ENCODE assay signal across 8 mouse cellular contexts in genomic region chr19:6062418-6062817, GRCm38 (mm10). TPM values are rescaled to one million over a fixed set of nuclear protein-coding genes. Genes with fewer than 3 reads are reported as not detected.
DNase-seq lines count a peak whose midpoint lies in the region; ATAC-seq and TF ChIP-seq lines count a peak whose summit lies in the region.

No protein-coding gene starts in this region.

- peak overlapping the region; percentile 91 for H3K4me3 ChIP-seq in heart, embryonic 13.5 days
- H3K4me3 ChIP-seq in G1E (ENCODE audit: low read depth, low read length) = peak overlapping the region; percentile 99
- peak overlapping the region; percentile 90 for H3K4me3 ChIP-seq in hindbrain, embryonic 10.5 days
- H3K4me3 ChIP-seq in midbrain, embryonic 10.5 days = peak overlapping the region; percentile 83

- no peak for ATAC-seq in heart, embryonic 13.5 days (ENCODE audit: extremely low read depth, insufficient number of reproducible peaks, low FRiP score, low TSS enrichment)
- no peak for ATAC-seq in G1E (ENCODE audit: extremely low read depth, insufficient number of reproducible peaks, low FRiP score, poor library complexity, severe bottlenecking)
- ATAC-seq in megakaryocyte progenitor cell, adult 5-6 weeks (replicated peaks; ENCODE audit: poor library complexity) = no peak

- no peak for TF ChIP-seq CTCF in G1E (IDR thresholded peaks at IDR 0.05; ENCODE audit: low read depth, low read length)

- peaks cover 18% of the 10 kb centered on the region for H3K36me3 ChIP-seq in heart, embryonic 13.5 days
- H3K36me3 ChIP-seq in G1E (replicated peaks) = peaks cover 64% of the 10 kb centered on the region
- H3K36me3 ChIP-seq in hindbrain, embryonic 10.5 days = peaks cover 32% of the 10 kb centered on the region
- peaks cover 33% of the 10 kb centered on the region for H3K36me3 ChIP-seq in midbrain, embryonic 10.5 days

- no peak for DNase-seq in heart, adult 8-10 months (ENCODE audit: low spot score)
- DNase-seq in G1E (ENCODE audit: low spot score) = no peak
- DNase-seq in hindbrain, embryonic 10.5 days (ENCODE audit: low spot score) = no peak
- no peak for DNase-seq in midbrain, embryonic 10.5 days (ENCODE audit: low spot score)
- DNase-seq in frontal cortex, postnatal 25 days (ENCODE audit: low spot score in 2 of 2) = no peak
- no peak for DNase-seq in left cerebral cortex, adult 11 months (ENCODE audit: low spot score)

- peak overlapping the region; percentile 95; the same call in 1 of the 2 replicates for H3K27ac ChIP-seq in heart, embryonic 13.5 days (replicated peaks)
- H3K27ac ChIP-seq in hindbrain, embryonic 10.5 days = peak overlapping the region; percentile 96
- H3K27ac ChIP-seq in midbrain, embryonic 10.5 days (replicated peaks) = peak overlapping the region; percentile 92

- peak overlapping the region; percentile 93 for H3K4me2 ChIP-seq in heart, embryonic 13.5 days

- H3K4me1 ChIP-seq in heart, embryonic 13.5 days = peaks cover 39% of the 10 kb centered on the region
- H3K4me1 ChIP-seq in G1E (ENCODE audit: insufficient read depth, low read depth, low read length) = peaks cover 63% of the 10 kb centered on the region
- H3K4me1 ChIP-seq in hindbrain, embryonic 10.5 days (replicated peaks) = peaks cover 54% of the 10 kb centered on the region
- peaks cover 53% of the 10 kb centered on the region for H3K4me1 ChIP-seq in midbrain, embryonic 10.5 days

- no peaks in the 10 kb centered on the region for H3K9me3 ChIP-seq in heart, embryonic 13.5 days
- no peaks in the 10 kb centered on the region for H3K9me3 ChIP-seq in G1E (replicated peaks)
- no peaks in the 10 kb centered on the region for H3K9me3 ChIP-seq in hindbrain, embryonic 10.5 days
- no peaks in the 10 kb centered on the region for H3K9me3 ChIP-seq in midbrain, embryonic 10.5 days (replicated peaks)

- H3K27me3 ChIP-seq in heart, embryonic 13.5 days (replicated peaks) = no peaks in the 10 kb centered on the region
- H3K27me3 ChIP-seq in G1E (ENCODE audit: insufficient read depth, low read length) = no peaks in the 10 kb centered on the region
- no peaks in the 10 kb centered on the region for H3K27me3 ChIP-seq in hindbrain, embryonic 10.5 days (ENCODE audit: insufficient read depth, poor library complexity, severe bottlenecking)
- no peaks in the 10 kb centered on the region for H3K27me3 ChIP-seq in midbrain, embryonic 10.5 days (ENCODE audit: low read depth, poor library complexity, severe bottlenecking)

- H3K9ac ChIP-seq in heart, embryonic 13.5 days = peak overlapping the region; percentile 98

- WGBS in heart, embryonic 13.5 days = 69% methylated on average over 5 of the region's 5 CpGs
- 74% methylated on average over 5 of the region's 5 CpGs for WGBS in hindbrain, embryonic 10.5 days
- 80% methylated on average over 5 of the region's 5 CpGs for WGBS in midbrain, embryonic 10.5 days

RNA-seq across cellular contexts. Expression of gene Znhit2, which starts 1.4 kb away (rescaled TPM):
- 21.1 and 23.1 TPM in 2 replicates for polyA plus RNA-seq in heart, embryonic 13.5 days (2015; fragmentation: Nextera tagmentation; extraction: Ambion mirVana)
- total RNA-seq in heart, adult 8-10 months (2022) = 10 to 100 TPM; 11.8 to 14.1 (median 13.0) TPM
- total RNA-seq in G1E (2014; fragmentation: Nextera tagmentation) (8.3 and 16.3 TPM in 2 replicates), G1E (2017) (11.0 and 23.3 TPM in 2 replicates)
- polyA plus RNA-seq in G1E (2012) = 58.7 and 60.6 TPM in 2 replicates
- 38.3 and 41.9 TPM in 2 replicates for polyA plus RNA-seq in hindbrain, embryonic 10.5 days (2016; fragmentation: Nextera tagmentation; extraction: Ambion mirVana)
- 36.6 and 37.2 TPM in 2 replicates for polyA plus RNA-seq in midbrain, embryonic 10.5 days (2016; fragmentation: Nextera tagmentation; extraction: Ambion mirVana)
- total RNA-seq in megakaryocyte progenitor cell, adult 5-6 weeks (2015) = 12.7 and 14.2 TPM in 2 replicates
- 12.5 and 14.5 TPM in 2 replicates for total RNA-seq in megakaryocyte progenitor cell, adult 5-6 weeks (2017)

RNA-seq across cellular contexts. Expression of gene Fau, which starts 4.8 kb away (rescaled TPM):
- 467 and 540 TPM in 2 replicates for polyA plus RNA-seq in heart, embryonic 13.5 days (2015; fragmentation: Nextera tagmentation; extraction: Ambion mirVana)
- total RNA-seq in heart, adult 8-10 months (2022) = 100 to 1,000 TPM; 526 to 624 (median 583) TPM
- total RNA-seq in G1E (2014; fragmentation: Nextera tagmentation) = 3,086 and 3,502 TPM in 2 replicates
- 2,639 and 2,986 TPM in 2 replicates for total RNA-seq in G1E (2017)
- 5,636 and 5,712 TPM in 2 replicates for polyA plus RNA-seq in G1E (2012)
- 764 and 815 TPM in 2 replicates for polyA plus RNA-seq in hindbrain, embryonic 10.5 days (2016; fragmentation: Nextera tagmentation; extraction: Ambion mirVana)
- 711 and 835 TPM in 2 replicates for polyA plus RNA-seq in midbrain, embryonic 10.5 days (2016; fragmentation: Nextera tagmentation; extraction: Ambion mirVana)
- total RNA-seq in megakaryocyte progenitor cell, adult 5-6 weeks (2015) = 1,814 and 1,841 TPM in 2 replicates
- 1,690 and 2,042 TPM in 2 replicates for total RNA-seq in megakaryocyte progenitor cell, adult 5-6 weeks (2017)

RNA-seq across cellular contexts. Expression of gene Mrpl49, which starts 4.8 kb away (rescaled TPM):
- 59.8 and 66.3 TPM in 2 replicates for polyA plus RNA-seq in heart, embryonic 13.5 days (2015; fragmentation: Nextera tagmentation; extraction: Ambion mirVana)
- total RNA-seq in heart, adult 8-10 months (2022) = 10 to 100 TPM; 33.7 to 44.8 (median 40.9) TPM
- 46.6 and 51.6 TPM in 2 replicates for total RNA-seq in G1E (2014; fragmentation: Nextera tagmentation)
- 46.9 and 52.4 TPM in 2 replicates for total RNA-seq in G1E (2017)
- 41.8 and 46.8 TPM in 2 replicates for polyA plus RNA-seq in G1E (2012)
- polyA plus RNA-seq in hindbrain, embryonic 10.5 days (2016; fragmentation: Nextera tagmentation; extraction: Ambion mirVana) = 77.8 and 81.7 TPM in 2 replicates
- polyA plus RNA-seq in midbrain, embryonic 10.5 days (2016; fragmentation: Nextera tagmentation; extraction: Ambion mirVana) = 85.3 and 88.4 TPM in 2 replicates
- 44.4 and 53.5 TPM in 2 replicates for total RNA-seq in megakaryocyte progenitor cell, adult 5-6 weeks (2015)
- total RNA-seq in megakaryocyte progenitor cell, adult 5-6 weeks (2017) = 31.9 and 38.4 TPM in 2 replicates

RNA-seq across cellular contexts. Expression of gene Tm7sf2, which starts 5.8 kb away (rescaled TPM):
- 7.8 and 8.0 TPM in 2 replicates for polyA plus RNA-seq in heart, embryonic 13.5 days (2015; fragmentation: Nextera tagmentation; extraction: Ambion mirVana)
- 1 to 10 TPM; 3.1 to 3.9 (median 3.2) TPM for total RNA-seq in heart, adult 8-10 months (2022)
- 22.9 and 24.0 TPM in 2 replicates for total RNA-seq in G1E (2014; fragmentation: Nextera tagmentation)
- total RNA-seq in G1E (2017) = 17.2 and 21.4 TPM in 2 replicates
- polyA plus RNA-seq in G1E (2012) = 15.0 and 20.0 TPM in 2 replicates
- 37.2 and 41.3 TPM in 2 replicates for polyA plus RNA-seq in hindbrain, embryonic 10.5 days (2016; fragmentation: Nextera tagmentation; extraction: Ambion mirVana)
- polyA plus RNA-seq in midbrain, embryonic 10.5 days (2016; fragmentation: Nextera tagmentation; extraction: Ambion mirVana) = 37.3 and 41.9 TPM in 2 replicates
- total RNA-seq in megakaryocyte progenitor cell, adult 5-6 weeks (2015) = 8.4 and 10.6 TPM in 2 replicates
- total RNA-seq in megakaryocyte progenitor cell, adult 5-6 weeks (2017) = 1.6 and 1.8 TPM in 2 replicates

RNA-seq across cellular contexts. Expression of gene Vps51, which starts 14.6 kb away (rescaled TPM):
- polyA plus RNA-seq in heart, embryonic 13.5 days (2015; fragmentation: Nextera tagmentation; extraction: Ambion mirVana) = 48.1 and 48.4 TPM in 2 replicates
- total RNA-seq in heart, adult 8-10 months (2022) = 10 to 100 TPM; 18.3 to 23.7 (median 21.1) TPM
- total RNA-seq in G1E (2014; fragmentation: Nextera tagmentation) (24.7 and 32.4 TPM in 2 replicates), G1E (2017) (33.2 and 39.8 TPM in 2 replicates)
- 29.3 and 34.9 TPM in 2 replicates for polyA plus RNA-seq in G1E (2012)
- 70.2 and 74.9 TPM in 2 replicates for polyA plus RNA-seq in hindbrain, embryonic 10.5 days (2016; fragmentation: Nextera tagmentation; extraction: Ambion mirVana)
- 68.0 and 77.3 TPM in 2 replicates for polyA plus RNA-seq in midbrain, embryonic 10.5 days (2016; fragmentation: Nextera tagmentation; extraction: Ambion mirVana)
- 30.4 and 33.2 TPM in 2 replicates for total RNA-seq in megakaryocyte progenitor cell, adult 5-6 weeks (2015)
- 42.8 and 54.7 TPM in 2 replicates for total RNA-seq in megakaryocyte progenitor cell, adult 5-6 weeks (2017)
